Mouse (Mus musculus): ENCODE results near the gene Banf1.

DNA sequence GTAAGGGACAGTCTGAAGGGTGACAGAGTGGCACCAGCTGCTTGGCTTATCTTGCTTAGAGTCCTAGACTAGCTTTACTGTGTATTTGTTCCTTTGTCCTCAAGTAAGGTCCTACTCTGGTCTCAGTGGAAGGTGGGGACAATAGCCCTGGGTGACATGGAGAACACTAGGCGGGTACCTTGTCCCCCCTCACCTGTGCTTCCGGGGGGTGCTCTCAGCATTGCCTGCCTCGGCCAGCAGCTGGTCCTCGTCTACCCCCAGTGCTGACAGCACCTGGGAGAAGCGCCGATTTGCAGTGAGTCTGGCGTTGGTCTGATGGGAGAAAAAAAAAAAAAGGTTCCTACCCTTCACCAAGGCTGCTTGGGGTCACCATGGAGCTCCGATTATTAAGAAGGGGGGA, 23.4 kb upstream of the Banf1 start:
- TF ChIP-seq EP300 (IDR thresholded peaks at IDR 0.05; ENCODE audit: low read depth) (no peak), CTCF (IDR thresholded peaks at IDR 0.05; ENCODE audit: low read depth) (no peak)
